Mouse (Mus musculus) thymus, postnatal 25 days (tissue): Measurements from ENCODE around the gene Gmeb2.
A peak's percentile ranks its signal among the peaks of the same experiment; 100 is the strongest.

ENCODE experiments used
- DNase-seq: peaks from one replicate; pipeline ENCODE4 v3.0.0; 2022

Gmeb2 gene

DNA sequence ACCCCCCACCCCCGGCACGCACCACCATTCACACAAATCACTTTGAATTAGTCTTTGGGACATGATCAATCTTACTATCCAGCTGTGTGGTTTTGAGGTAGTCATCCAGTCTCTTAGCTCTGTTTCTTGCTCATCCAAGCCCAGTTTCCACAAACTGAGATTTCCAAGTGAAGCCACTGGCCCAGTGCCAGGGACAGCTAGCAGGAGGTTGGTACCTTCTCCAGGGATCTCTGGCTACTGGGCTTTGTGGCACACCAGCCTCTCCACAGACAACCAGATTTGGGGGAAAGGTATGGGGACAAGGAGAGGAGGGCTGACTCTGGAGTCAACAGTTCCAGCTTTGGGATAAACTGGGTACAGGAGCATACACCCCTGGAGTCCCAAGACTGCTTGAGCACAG lies 67.5 kb downstream of the Gmeb2 start:
- DNase-seq, result no peak

DNA sequence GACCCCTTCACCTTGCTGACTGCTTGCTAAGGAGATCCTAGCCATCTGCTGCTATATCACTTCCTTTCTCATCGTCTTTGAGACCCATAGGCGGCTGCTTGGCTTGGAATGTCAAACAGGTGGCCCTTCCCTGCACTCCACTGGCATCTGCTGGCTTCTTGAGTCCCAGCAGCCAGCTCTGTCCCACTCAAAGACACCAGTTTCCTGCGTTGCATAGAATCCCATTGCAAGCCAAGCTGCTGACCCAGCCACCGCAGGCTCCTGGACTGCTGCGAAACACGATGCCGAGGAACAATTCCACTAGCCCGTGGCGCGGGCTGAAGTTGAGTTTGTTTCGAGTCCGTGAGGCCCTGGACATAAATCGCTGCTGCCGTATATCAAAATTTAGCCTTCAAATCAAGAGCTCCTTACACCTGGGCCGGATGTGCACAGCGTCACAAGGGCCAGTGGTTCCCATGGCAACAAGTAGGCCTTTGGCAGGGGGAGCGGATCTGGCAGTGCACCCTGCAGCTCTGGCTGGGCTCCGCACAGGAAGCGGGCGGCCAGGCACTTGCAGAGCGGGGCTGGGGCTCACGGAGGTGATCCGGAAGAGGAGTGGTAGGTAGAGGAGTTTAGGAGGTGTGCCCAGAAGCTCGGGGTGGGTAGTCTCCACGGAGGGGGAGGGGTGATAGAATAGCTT lies 68.2 kb downstream of the Gmeb2 start, which contains the start of gene Fndc11:
TSS of gene Fndc11 (plus strand) at position 476 of the 679 bp plus-strand sequence.
- peak; percentile 92 for DNase-seq

DNA sequence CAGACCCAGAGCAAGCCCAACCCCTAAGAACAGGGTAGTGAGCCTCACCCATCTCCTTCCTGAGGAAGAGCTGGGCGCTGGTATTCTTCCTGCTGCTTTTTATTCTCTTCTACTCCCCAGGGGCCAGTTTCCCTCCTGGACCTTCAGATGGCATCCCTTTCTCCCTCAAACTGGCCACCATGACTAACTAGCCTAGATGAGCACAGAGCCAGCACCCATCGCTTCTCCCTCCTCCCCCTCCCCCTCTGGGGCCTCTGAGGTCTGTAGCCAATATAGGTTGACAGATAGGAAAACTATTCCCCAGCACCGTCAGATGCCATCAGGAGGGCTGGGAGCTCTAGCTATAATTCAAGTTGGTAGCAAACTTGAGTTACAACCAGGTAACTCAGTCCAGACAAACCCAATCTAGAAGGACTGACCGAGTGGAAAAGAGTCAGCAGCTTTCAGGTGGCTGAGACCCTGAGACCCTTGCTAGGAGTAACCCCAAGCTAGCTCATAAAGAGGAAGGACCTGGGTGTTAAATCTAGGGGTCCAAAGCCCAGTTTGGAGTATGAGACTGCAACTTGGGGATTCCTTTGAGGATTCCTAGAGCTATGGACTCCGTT lies 68.9 kb downstream of the Gmeb2 start:
- peak; percentile 26 for DNase-seq

DNA sequence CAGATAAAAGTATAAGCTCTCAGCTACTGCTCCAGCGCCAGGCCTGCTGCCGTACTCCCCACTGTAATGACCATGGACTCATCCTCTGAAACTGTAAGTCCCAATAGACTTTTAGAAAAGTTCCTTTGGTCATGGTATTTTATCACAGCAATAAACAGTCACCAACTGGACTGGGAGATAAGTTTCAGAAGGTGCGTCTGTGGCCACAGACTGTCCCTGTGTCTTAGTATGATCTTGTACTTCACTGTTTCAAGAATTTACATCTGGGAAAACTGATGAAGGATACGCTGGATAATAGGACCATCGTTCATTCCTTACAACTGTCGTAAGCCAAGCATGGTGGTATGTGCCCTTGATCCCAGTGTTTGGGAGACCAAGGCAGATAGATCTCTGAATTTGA lies 71.8 kb downstream of the Gmeb2 start:
- DNase-seq, result no peak

DNA sequence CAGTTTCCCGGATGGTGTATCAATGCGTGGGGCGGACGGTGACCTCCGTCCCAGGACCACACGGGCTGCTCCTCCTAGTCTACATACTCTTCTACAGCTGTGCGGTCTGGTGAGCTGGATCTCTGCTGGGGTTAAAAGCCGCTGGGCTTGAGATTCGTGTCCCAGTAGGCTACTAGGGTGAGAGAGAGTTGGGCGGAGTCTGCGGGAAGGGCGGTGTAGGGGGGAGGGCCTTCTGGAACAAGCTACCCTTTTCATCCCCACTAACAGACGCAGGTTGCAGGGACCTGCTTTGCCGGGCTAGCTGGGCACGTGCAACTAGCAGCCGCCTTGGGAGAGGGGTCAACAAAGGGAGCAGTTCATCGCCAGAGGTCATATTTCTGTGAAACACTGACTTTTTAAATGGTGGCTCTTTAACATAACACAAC lies 74.8 kb downstream of the Gmeb2 start, which contains the start of gene Srms:
TSS of gene Srms (minus strand) at position 165 of the 425 bp plus-strand sequence.
- DNase-seq, result peak; percentile 45

DNA sequence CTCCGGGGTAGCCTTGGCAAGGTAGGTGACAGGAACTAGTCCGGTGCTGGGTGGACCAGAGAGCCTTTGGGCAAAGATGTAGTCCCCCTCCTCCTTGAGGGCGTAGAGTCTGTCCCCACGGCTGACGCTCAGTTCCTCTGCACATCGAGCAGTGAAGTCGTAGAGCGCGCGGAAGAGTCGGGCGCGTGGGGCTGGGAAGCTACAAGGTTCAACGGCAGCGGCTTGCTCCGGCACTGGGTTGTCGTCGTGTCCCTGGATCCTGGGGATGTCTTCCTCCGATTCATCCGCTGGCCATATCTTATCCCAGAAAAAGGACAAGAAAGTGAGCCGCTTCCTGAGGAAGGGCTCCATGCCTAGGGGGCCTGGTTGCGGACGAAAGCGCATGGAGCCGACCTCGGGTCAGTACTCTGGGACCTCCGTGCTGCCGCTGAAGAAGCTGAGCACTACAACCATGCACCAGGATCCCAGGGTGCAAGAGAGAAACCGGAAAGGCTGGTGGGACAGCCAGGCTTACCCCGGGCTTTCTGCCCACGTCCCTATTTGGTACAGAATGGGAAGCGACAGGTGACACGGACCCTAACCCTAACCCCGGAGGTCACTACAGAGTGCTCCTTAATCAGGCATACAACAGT lies 75.3 kb downstream of the Gmeb2 start:
- DNase-seq, result peak; percentile 32

DNA sequence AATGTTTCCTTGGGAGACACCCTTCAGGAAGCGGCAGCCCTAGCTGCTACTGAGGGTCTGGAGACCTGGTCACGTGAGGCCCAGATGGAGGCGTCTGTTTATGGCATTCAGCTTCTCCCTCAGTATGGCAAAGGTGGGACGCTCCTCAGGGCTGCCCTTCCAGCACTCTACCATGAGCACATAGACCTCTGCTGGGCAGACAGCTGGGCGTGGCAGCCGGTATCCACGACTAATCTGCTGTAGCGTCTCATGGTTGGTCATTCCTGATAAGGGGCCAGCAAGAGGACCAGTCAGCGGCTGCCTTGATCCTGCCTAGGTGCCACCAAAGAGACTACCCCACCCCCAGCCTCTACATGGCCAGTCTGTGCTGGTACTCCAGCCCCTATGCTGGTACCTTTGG lies 81.7 kb downstream of the Gmeb2 start:
- DNase-seq, result no peak

DNA sequence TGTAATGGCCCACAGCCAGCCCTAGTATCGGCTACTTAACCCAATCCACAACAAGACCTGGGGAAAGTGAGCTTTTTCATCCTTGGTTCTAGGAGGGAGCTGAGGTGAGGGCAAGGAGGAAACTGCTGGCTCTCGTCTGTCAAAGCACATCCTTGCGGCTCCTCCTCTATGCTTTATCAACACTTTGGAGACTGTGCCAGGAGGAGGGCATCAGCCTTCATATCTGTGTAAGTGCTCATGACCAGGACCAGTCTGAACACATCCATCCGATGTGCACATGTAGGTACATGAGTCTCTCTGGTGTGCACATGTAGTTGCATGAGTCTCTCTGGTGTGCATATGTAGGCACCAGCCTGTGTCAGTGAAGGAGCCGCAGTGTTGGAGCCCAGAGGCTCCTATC lies 82.2 kb downstream of the Gmeb2 start:
- DNase-seq, result no peak

DNA sequence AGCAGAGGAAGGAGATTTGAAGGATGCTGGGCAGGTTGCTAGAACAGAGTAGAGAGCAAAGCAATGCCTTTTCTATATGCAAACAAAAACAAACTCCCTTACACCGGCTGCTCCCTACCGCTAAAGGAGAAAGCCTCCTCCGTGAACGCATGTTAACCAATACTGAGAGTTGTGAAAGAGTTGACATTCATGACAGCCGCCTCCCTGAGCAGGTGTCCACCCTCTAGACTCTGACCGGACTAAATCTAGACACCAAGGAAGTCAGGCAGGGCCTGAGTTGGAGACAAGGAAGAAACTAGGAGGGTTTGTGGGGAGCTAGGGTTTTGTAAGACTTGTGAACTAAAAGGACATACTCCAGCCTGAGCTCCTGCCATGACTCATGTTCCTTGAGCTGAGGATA lies 84.9 kb downstream of the Gmeb2 start:
- no peak for DNase-seq

DNA sequence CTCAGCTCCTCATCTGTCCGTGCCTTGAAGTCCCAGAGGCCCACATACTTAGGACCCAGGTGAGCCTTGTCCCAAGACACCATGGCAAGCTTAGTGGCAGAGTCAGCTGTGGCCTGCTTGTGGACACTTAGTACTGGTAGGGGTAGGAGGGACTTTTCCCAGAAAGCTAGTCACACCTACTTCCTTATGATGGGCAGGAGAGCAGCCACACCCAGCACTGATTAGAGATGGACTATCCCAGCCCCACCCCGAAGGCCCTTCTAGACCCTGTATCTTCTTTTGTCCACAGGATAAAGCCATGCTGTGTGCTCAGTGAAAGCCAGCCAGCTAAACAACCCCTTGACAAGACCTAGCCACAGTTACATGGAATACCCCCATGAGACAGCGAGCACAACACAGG lies 85.4 kb downstream of the Gmeb2 start, which contains the start of gene Ptk6:
TSS of gene Ptk6 (minus strand) at position 368 of the 400 bp plus-strand sequence.
- no peak for DNase-seq

DNA sequence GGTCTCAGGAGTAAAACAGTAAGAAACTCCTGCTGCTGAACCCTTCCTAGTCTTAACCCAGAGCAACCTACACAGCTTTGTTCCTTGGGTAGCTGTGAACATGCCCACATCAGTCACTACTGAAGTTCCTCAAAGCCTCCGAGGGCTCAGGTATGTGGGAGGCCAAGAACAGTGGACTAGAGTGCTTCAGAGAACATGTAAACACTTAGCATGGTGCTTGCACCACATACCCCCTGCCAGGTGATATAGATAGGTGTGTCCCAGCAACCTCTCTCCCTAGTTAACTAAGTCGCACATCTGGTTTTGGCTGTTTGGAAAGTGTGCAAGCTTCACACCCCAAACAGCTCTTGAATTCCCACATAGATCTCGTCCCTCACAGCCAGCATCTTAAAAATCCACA lies 86.2 kb downstream of the Gmeb2 start:
- DNase-seq, result no peak
